Mouse (Mus musculus) embryonic facial prominence, embryonic 11.5 days (tissue): Measurements from ENCODE around the gene Rack1. TPM values are rescaled to one million over a fixed set of nuclear protein-coding genes. Genes with fewer than 3 reads are reported as not detected.
"Not testable (repeated sequence)": the region's sequence is repeated elsewhere in the genome, so short reads cannot be mapped to it uniquely, and the experiment has no call there.

ENCODE experiments used
- ATAC-seq: fragments of 200-750 bp; cut with Nextera tagmentation; replicated peaks from 2 replicates; pipeline ENCODE4 v1.8.0; 2017; ENCODE audit warnings: low read depth; ENCODE audit not compliant: insufficient number of reproducible peaks, low FRiP score, low TSS enrichment
- DNase-seq: peaks from one replicate; pipeline ENCODE4 v3.0.0-alpha.2; 2015; ENCODE audit warnings: low spot score
- H3K27ac ChIP-seq: fragments of 300-500 bp; sonication (generic); replicated peaks from 2 replicates; pipeline ENCODE4 v1.5.1; 2014; ENCODE audit warnings: mild to moderate bottlenecking, low read depth, low read length, control low read depth
- H3K27me3 ChIP-seq: fragments of 300-500 bp; sonication (generic); 2 replicates; pipeline ENCODE4 v1.6.1; 2014; ENCODE audit warnings: mild to moderate bottlenecking, low read length, moderate library complexity, mixed read lengths; ENCODE audit not compliant: control insufficient read depth, insufficient read depth
- H3K36me3 ChIP-seq: fragments of 300-500 bp; sonication (generic); replicated peaks from 2 replicates; pipeline ENCODE4 v1.6.1; 2014; ENCODE audit warnings: low read depth, mild to moderate bottlenecking, low read length, moderate library complexity, mixed read lengths; ENCODE audit not compliant: control insufficient read depth, insufficient read depth
- H3K4me1 ChIP-seq: fragments of 300-500 bp; sonication (generic); 2 replicates; pipeline ENCODE4 v1.6.1; 2014; ENCODE audit warnings: low read length, mixed read lengths; ENCODE audit not compliant: control insufficient read depth, insufficient read depth
- H3K4me2 ChIP-seq: fragments of 300-500 bp; sonication (generic); 2 replicates; pipeline ENCODE4 v1.6.1; 2014; ENCODE audit warnings: low read depth, mild to moderate bottlenecking, control low read depth, low read length, moderate library complexity
- H3K4me3 ChIP-seq: fragments of 300-500 bp; sonication (generic); 2 replicates; pipeline ENCODE4 v1.5.1; 2014; ENCODE audit warnings: low read depth, low read length, control low read depth
- H3K9ac ChIP-seq: fragments of 300-500 bp; sonication (generic); replicated peaks from 2 replicates; pipeline ENCODE4 v1.6.1; 2014; ENCODE audit warnings: mild to moderate bottlenecking, control low read depth, low read length
- H3K9me3 ChIP-seq: fragments of 300-500 bp; sonication (generic); replicated peaks from 2 replicates; pipeline ENCODE4 v1.6.1; 2016; ENCODE audit warnings: mild to moderate bottlenecking, low read length, inconsistent platforms, mixed read lengths; ENCODE audit not compliant: control insufficient read depth
- WGBS: fragments of 180-500 bp; shearing (Covaris S2); extraction: QIAGEN DNeasy Blood & Tissue Kit; methylation state at CpG from one replicate; pipeline ENCODE4 v1.1.7; 2014; 5-methylcytosine and 5-hydroxymethylcytosine counted together
- polyA plus RNA-seq: library from polyadenylated mRNA; unstranded; fragments of >200 nt; fragmentation: Nextera tagmentation; extraction: Ambion mirVana; gene quantifications from 2 replicates; pipeline ENCODE4 v1.2.1, GENCODE M21; 2014

Rack1 gene
- polyA plus RNA-seq, 1 experiment from 2014 or later: 755 TPM

DNA sequence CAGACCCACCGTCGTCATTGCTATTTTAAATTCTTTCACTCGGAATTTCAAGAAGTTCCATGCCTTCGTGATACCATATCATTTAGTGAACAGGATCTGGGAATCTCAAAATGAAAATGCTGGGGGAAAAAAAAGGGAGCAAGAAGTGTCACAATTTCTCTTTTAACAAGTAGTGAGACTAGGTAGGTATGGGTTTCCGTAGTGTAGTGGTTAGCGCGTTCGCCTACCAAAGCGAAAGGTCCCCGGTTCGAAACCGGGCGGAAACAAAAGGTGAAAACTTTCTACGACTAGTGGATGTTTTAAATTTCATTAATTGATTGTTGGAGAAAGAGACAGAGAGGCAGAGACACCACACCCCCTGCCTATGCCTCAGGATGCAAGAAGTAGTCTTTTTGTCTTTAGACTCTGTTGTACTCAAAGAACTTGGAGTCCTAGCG lies 23.4 kb downstream of the Rack1 start:
- Histone ChIP-seq H3K4me3 (peak overlapping the region; percentile 33), H3K9ac (peak overlapping the region; percentile 25; the same call in 1 of the 2 replicates), H3K9me3 (no peaks in the 10 kb centered on the region), H3K36me3 (no peaks in the 10 kb centered on the region), H3K27ac (no peak overlapping the region), H3K4me1 (no peaks in the 10 kb centered on the region), H3K4me2 (peak overlapping the region; percentile 67), H3K27me3 (peaks cover 8% of the 10 kb centered on the region)
- DNase-seq (peak; percentile 86), ATAC-seq (0 out of 2 replicates have a peak, but pooled peaks have one; percentile 12)
- WGBS: 0% methylated on average over 15 of the region's 15 CpGs

DNA sequence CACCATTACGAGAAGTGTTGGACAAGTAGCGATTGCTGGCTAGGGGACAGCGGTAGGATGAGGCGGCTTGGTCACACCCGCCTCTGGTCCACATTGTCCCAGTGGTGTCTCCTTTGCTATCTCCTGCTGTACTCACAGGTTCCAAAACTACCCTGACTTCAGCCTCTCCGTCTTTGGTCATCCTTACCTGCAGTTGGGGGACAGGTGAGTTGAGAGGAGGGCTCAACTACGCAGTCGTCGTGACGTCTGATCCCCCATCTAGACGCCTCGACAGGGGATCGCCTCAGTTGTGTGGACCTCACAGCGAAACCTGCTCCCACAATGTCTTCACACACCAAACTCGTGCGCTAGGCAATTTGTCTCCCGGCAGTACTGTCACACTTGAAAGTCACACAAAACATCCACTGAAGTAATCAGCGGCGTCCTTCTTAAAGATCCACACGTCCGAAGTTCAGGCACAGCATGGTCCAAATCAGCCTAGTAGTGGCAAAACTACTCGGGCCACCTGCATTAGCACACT lies 24.2 kb downstream of the Rack1 start:
- H3K4me1 ChIP-seq: no peaks in the 10 kb centered on the region
- peak overlapping the region; percentile 25; the same call in 1 of the 2 replicates for H3K9ac ChIP-seq
- no peak overlapping the region for H3K27ac ChIP-seq
- no peaks in the 10 kb centered on the region for H3K36me3 ChIP-seq
- peak overlapping the region; percentile 33 for H3K4me3 ChIP-seq
- ATAC-seq (no peak), DNase-seq (no peak)
- 5% methylated on average over 22 of the region's 22 CpGs for WGBS
- no peaks in the 10 kb centered on the region for H3K9me3 ChIP-seq
- H3K4me2 ChIP-seq: peak overlapping the region; percentile 67
- H3K27me3 ChIP-seq: peaks cover 8% of the 10 kb centered on the region

DNA sequence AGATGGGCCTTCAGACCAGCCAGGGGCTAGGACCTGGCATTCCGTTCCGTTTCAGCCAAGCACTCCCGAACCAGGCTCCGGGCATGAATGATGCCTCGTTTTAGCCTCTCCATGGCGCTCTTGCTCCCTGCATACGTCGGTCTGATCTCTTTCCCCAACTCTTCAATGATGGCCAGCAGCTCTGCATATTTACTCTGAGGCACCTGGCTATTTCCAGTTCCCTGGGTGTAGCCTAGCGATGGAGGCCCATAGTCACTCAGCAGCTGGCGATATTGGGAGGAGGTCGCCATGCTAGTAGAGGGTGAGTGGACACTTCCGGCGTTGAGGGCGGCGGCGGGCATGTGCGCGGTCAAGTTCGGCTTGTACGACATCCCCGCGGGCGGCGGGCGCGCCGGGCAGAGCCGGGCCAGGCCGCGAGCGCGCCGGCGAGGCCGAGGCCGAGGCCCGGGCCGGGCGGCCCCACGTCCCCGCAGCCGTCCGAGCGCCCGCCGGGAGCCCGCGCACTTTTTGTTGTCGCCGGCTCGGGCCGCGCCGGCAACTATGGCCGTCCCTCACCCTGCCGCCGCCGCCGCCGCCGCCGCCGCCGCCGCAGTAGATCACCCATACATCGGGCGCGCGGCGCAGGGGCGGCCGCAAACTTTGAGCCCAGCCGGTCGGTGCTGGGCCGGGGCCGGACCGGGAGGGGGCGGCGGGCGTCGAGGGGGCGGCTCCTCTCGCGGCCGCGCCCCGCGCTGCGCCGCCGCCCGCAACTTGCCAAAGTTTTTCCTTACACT lies 26.0 kb downstream of the Rack1 start, which contains the start of the genes Trim7 and Gm12184:
Trim7 (plus strand) TSS at position 162 of the 773 bp plus-strand sequence.
Gm12184 (minus strand) TSS at position 677 of the 773 bp plus-strand sequence.
- not testable (repeated sequence) for H3K9me3 ChIP-seq, H3K36me3 ChIP-seq, H3K27ac ChIP-seq, H3K27me3 ChIP-seq, DNase-seq, H3K4me1 ChIP-seq
- Histone ChIP-seq H3K4me2 (peak within 1 kb of the TSS; percentile 43), H3K4me3 (peak within 1 kb of the TSS; percentile 40), H3K9ac (peak within 1 kb of the TSS; percentile 37; the same call in 1 of the 2 replicates)
- under 1% methylated on average over 28 of the region's 92 CpGs for WGBS
- ATAC-seq: peak; percentile 68

DNA sequence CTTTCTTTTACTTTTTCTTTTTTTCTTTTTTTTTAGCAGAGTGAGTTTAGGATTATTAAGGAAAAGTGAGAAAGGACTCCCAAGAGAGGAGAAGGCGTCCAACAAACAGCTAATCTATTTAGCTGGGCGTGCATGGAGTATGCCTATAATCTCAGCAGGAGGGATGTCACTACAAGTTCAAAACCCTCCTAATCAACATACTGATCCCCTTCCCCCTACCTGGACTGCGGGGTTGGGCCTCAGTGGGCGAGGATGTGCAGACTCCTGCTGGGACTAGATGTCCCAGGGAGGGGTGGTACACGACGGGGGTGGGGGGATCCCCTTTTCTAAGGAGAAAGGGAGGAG lies 26.6 kb downstream of the Rack1 start:
- peak; percentile 16; the same call in 1 of the 2 replicates for ATAC-seq
- H3K27me3 ChIP-seq: peaks cover 8% of the 10 kb centered on the region
- DNase-seq: peak; percentile 60

DNA sequence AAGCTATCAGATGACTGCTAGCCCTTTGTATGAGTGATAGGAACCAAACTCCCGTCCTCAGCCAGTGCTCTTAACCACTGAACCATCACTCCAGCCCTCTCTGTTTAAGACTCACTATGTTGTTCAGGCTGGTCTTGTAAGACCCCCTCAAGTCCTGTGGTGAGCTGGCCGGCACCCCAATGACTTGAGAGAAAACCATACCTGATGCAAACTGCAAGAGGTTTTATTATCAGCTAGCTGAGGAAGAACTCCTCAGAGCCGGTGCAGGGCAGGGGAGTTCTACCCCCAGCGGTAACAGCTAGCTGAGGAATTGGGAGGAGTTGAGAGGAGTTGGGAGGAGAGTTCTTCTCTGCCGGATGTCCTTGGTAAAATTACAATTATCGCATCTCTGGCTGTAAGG lies 27.8 kb downstream of the Rack1 start:
- Histone ChIP-seq H3K4me3 (no peak overlapping the region), H3K9ac (no peak overlapping the region), H3K4me1 (no peaks in the 10 kb centered on the region), H3K9me3 (no peaks in the 10 kb centered on the region), H3K27me3 (peaks cover 8% of the 10 kb centered on the region), H3K4me2 (no peak overlapping the region), H3K36me3 (no peaks in the 10 kb centered on the region), H3K27ac (no peak overlapping the region)
- ATAC-seq (no peak), DNase-seq (no peak)
- 63% methylated on average over 6 of the region's 6 CpGs for WGBS

More for the DNA sequence above, 26.6 kb downstream of the Rack1 start:
- Histone ChIP-seq H3K9me3 (no peaks in the 10 kb centered on the region), H3K4me2 (peak overlapping the region; percentile 43), H3K27ac (no peak overlapping the region), H3K4me3 (peak overlapping the region; percentile 40), H3K9ac (peak overlapping the region; percentile 37; the same call in 1 of the 2 replicates), H3K4me1 (no peaks in the 10 kb centered on the region), H3K36me3 (no peaks in the 10 kb centered on the region)
- WGBS: 0% methylated on average over 6 of the region's 6 CpGs

DNA sequence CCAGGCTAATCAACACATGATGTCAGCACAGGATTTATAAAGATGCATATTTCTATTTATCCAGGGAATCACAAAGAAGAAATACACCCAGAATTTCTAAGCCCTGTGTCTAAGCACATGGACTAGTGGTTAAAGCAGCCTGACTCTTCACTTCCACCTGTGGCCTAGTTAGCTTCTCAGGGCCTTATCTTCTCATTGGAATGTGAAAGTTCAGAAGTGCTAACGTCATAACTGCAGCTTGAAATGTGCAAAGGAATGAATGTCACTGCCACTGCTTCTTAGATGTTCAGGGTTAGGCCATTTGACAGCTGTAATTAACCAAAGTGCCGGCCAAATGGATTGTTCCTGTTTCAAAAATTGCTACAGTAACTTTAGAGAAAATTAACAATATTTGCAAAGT lies 30.1 kb downstream of the Rack1 start:
- H3K27me3 ChIP-seq: no peaks in the 10 kb centered on the region
- WGBS: 73% methylated on average over 2 of the region's 2 CpGs

DNA sequence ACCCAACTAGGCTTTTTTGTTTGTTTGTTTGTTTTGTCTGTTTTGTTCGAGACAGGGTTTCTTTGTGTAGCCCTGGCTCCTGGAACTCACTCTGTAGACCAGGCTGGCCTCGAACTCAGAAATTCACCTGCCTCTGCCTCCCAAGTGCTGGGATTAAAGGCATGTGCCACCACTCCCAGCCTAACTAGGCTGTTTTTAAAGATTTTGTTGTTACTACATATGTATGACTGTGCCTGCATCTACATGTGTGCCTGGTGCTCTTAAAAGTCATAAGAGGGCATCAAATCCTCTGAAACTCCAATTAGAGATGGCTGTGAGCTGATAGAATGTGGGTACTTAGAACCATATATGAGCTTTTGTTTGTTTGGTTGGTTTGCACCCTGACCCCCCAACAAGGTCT lies 31.1 kb downstream of the Rack1 start:
- H3K36me3 ChIP-seq: no peaks in the 10 kb centered on the region
- ATAC-seq: no peak
- H3K27ac ChIP-seq: no peak overlapping the region
- no peak overlapping the region for H3K9ac ChIP-seq
- no peaks in the 10 kb centered on the region for H3K27me3 ChIP-seq
- H3K4me2 ChIP-seq: no peak overlapping the region
- DNase-seq: no peak
- no peak overlapping the region for H3K4me3 ChIP-seq
- H3K4me1 ChIP-seq: no peaks in the 10 kb centered on the region
- no peaks in the 10 kb centered on the region for H3K9me3 ChIP-seq
- 65% methylated on average over 2 of the region's 2 CpGs for WGBS

More for the DNA sequence above, 30.1 kb downstream of the Rack1 start:
- Histone ChIP-seq H3K9ac (no peak overlapping the region), H3K4me2 (no peak overlapping the region), H3K36me3 (no peaks in the 10 kb centered on the region), H3K4me3 (no peak overlapping the region), H3K9me3 (no peaks in the 10 kb centered on the region), H3K4me1 (no peaks in the 10 kb centered on the region), H3K27ac (no peak overlapping the region)
- ATAC-seq: no peak
- DNase-seq: no peak
